Mouse (Mus musculus) bone marrow, adult 2 months (tissue): Measurements from ENCODE around the gene Nfia.

ENCODE experiments used
- CTCF ChIP-seq: fragments of 200-500 bp; IDR thresholded peaks from 2 replicates; pipeline ENCODE4 v1.5.1; 2011; ENCODE audit warnings: low read length, control low read depth; ENCODE audit not compliant: control insufficient read depth, insufficient read depth
- POLR2A ChIP-seq: fragments of 200-500 bp; IDR thresholded peaks from 2 replicates; pipeline ENCODE4 v1.6.1; 2011; ENCODE audit warnings: low read depth, mild to moderate bottlenecking, control low read depth, low read length, borderline replicate concordance; ENCODE audit not compliant: control insufficient read depth

GRCm38 (mm10) chr4:97912155-97912554 is 139.6 kb downstream of the Nfia start:
- no peak for TF ChIP-seq POLR2A
- no peak for TF ChIP-seq CTCF
